Mouse (Mus musculus) forebrain, embryonic 14.5 days (tissue): Measurements from ENCODE around the gene Kdm2a. TPM values are rescaled to one million over a fixed set of nuclear protein-coding genes. Genes with fewer than 3 reads are reported as not detected.
A peak's percentile ranks its signal among the peaks of the same experiment; 100 is the strongest.

ENCODE experiments used
- ATAC-seq: fragments of 200-750 bp; cut with Nextera tagmentation; 2 replicates; pipeline ENCODE4 v1.8.0; 2017; ENCODE audit warnings: mild to moderate bottlenecking, moderate library complexity
- DNase-seq: peaks from one replicate; pipeline ENCODE4 v3.0.0-alpha.2; 2015; ENCODE audit warnings: low spot score
- H3K27ac ChIP-seq: fragments of 300-500 bp; sonication (generic); 2 replicates; pipeline ENCODE4 v1.5.1; 2014; ENCODE audit warnings: low read depth, mild to moderate bottlenecking, control low read depth, low read length, moderate library complexity
- H3K27me3 ChIP-seq: fragments of 300-500 bp; sonication (generic); replicated peaks from 2 replicates; pipeline ENCODE4 v1.6.1; 2014; ENCODE audit warnings: low read length, control low read depth, mixed read lengths; ENCODE audit not compliant: control insufficient read depth, insufficient read depth
- H3K36me3 ChIP-seq: fragments of 300-500 bp; sonication (generic); 2 replicates; pipeline ENCODE4 v1.6.1; 2014; ENCODE audit warnings: low read length, control low read depth; ENCODE audit not compliant: control insufficient read depth, insufficient read depth
- H3K4me1 ChIP-seq: fragments of 300-500 bp; sonication (generic); 2 replicates; pipeline ENCODE4 v1.6.1; 2014; ENCODE audit warnings: antibody characterized with exemption, low read length, control low read depth; ENCODE audit not compliant: control insufficient read depth, insufficient read depth
- H3K4me2 ChIP-seq: fragments of 300-500 bp; sonication (generic); 2 replicates; pipeline ENCODE4 v1.6.1; 2014; ENCODE audit warnings: mild to moderate bottlenecking, control low read depth, low read length
- H3K4me3 ChIP-seq: fragments of 300-500 bp; sonication (generic); 2 replicates; pipeline ENCODE4 v1.5.1; 2014; ENCODE audit warnings: low read depth, low read length, control low read depth
- H3K9ac ChIP-seq: fragments of 300-500 bp; sonication (generic); 2 replicates; pipeline ENCODE4 v1.6.1; 2014; ENCODE audit warnings: mild to moderate bottlenecking, low read length, control low read depth, moderate library complexity
- H3K9me3 ChIP-seq: fragments of 300-500 bp; sonication (generic); replicated peaks from 2 replicates; pipeline ENCODE4 v1.6.1; 2016; ENCODE audit warnings: low read length, control low read depth, mixed read lengths; ENCODE audit not compliant: control insufficient read depth
- WGBS: fragments of 180-500 bp; shearing (Covaris S2); extraction: QIAGEN DNeasy Blood & Tissue Kit; methylation state at CpG from one replicate; pipeline ENCODE4 v1.1.7; 2014; 5-methylcytosine and 5-hydroxymethylcytosine counted together
- polyA plus RNA-seq: library from polyadenylated mRNA; unstranded; fragments of >200 nt; fragmentation: Nextera tagmentation; extraction: Ambion mirVana; gene quantifications from 2 replicates; pipeline ENCODE4 v1.2.1, GENCODE M21; 2014

The Kdm2a gene
- polyA plus RNA-seq, 1 experiment from 2014 or later, result 29.2 TPM

GRCm38 (mm10) chr19:4438791-4439160 is 40.7 kb upstream of the Kdm2a start:
- Histone ChIP-seq H3K4me2 (peak overlapping the region; percentile 86), H3K4me1 (0 out of 2 replicates have a peak, but pooled peaks cover 2% of the 10 kb centered on the region), H3K27me3 (peaks cover 8% of the 10 kb centered on the region; the same call in 1 of the 2 replicates), H3K36me3 (no peaks in the 10 kb centered on the region), H3K9me3 (no peaks in the 10 kb centered on the region), H3K27ac (no peak overlapping the region), H3K9ac (peak overlapping the region; percentile 68), H3K4me3 (peak overlapping the region; percentile 46)
- DNase-seq (no peak), ATAC-seq (no peak)
- 10% methylated on average over 8 of the region's 8 CpGs for WGBS

GRCm38 (mm10) chr19:4437886-4438285 is 39.8 kb upstream of the Kdm2a start:
- no peak for DNase-seq
- H3K36me3 ChIP-seq, result no peaks in the 10 kb centered on the region
- H3K9me3 ChIP-seq, result no peaks in the 10 kb centered on the region
- H3K4me3 ChIP-seq, result no peak overlapping the region
- no peak overlapping the region for H3K9ac ChIP-seq
- WGBS, result 77% methylated on average over 6 of the region's 6 CpGs
- no peak overlapping the region for H3K4me2 ChIP-seq
- H3K27me3 ChIP-seq, result peaks cover 8% of the 10 kb centered on the region; the same call in 1 of the 2 replicates
- 0 out of 2 replicates have a peak, but pooled peaks cover 2% of the 10 kb centered on the region for H3K4me1 ChIP-seq
- no peak overlapping the region for H3K27ac ChIP-seq
- no peak for ATAC-seq

DNA sequence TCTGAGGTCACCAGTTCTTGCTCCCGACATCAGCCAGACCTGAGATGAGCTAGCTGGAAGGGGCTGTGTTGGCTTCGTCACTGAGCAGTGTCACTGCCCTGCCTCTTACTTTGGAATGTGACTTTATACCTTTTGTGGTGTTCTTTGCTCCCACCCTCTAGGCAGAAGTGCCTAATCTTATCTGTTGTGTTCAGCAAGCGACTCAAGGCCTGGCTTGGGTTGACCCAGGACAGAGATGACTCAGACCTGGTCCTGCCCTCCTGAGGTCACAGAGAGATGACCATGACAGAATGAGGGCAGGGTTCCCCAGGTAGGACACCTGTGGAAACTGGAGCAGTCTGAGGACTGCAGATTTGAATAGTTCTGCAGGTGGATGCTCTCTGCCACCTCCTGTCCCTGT is 38.2 kb upstream of the Kdm2a start:
- H3K4me3 ChIP-seq, result no peak overlapping the region
- no peaks in the 10 kb centered on the region for H3K9me3 ChIP-seq
- no peaks in the 10 kb centered on the region for H3K36me3 ChIP-seq
- DNase-seq, result no peak
- H3K9ac ChIP-seq, result no peak overlapping the region
- 0 out of 2 replicates have a peak, but pooled peaks cover 2% of the 10 kb centered on the region for H3K4me1 ChIP-seq
- ATAC-seq, result no peak
- no peak overlapping the region for H3K27ac ChIP-seq
- WGBS, result 94% methylated on average over 3 of the region's 3 CpGs
- H3K27me3 ChIP-seq, result peaks cover 8% of the 10 kb centered on the region; the same call in 1 of the 2 replicates
- no peak overlapping the region for H3K4me2 ChIP-seq

- no peaks in the 10 kb centered on the region for H3K9me3 ChIP-seq
- peaks cover 8% of the 10 kb centered on the region; the same call in 1 of the 2 replicates for H3K27me3 ChIP-seq
- WGBS, result 83% methylated on average over 1 of the region's 1 CpGs
- H3K4me1 ChIP-seq, result no peaks in the 10 kb centered on the region
- no peaks in the 10 kb centered on the region for H3K36me3 ChIP-seq
- no peak overlapping the region for H3K4me3 ChIP-seq
- H3K4me2 ChIP-seq, result no peak overlapping the region
- no peak overlapping the region for H3K9ac ChIP-seq
- no peak overlapping the region for H3K27ac ChIP-seq
- DNase-seq (no peak), ATAC-seq (no peak)
These were observed 36.9 kb upstream of the Kdm2a start for GRCm38 (mm10) chr19:4434999-4435398.

DNA sequence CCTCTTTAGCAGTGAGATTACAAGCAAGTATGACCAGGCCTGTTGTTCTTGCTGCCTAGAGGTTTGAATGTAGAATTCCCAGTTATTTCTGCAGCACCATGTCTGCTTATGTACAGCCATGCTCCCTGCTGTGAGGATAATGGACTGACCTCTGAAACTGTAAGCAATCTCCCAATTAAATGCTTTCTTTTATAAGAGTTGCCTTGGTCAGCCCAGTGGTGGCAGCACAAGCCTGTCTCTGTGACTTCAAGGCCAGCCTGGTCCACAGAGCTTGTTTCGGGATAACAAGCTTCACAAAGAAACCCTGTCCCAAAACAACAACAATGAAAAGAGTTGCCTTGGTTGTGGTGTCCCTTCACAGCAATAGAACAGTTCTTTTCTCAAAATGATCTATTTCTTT is 35.7 kb upstream of the Kdm2a start:
- H3K4me1 ChIP-seq, result no peaks in the 10 kb centered on the region
- no peak for ATAC-seq
- H3K27me3 ChIP-seq, result peaks cover 5% of the 10 kb centered on the region; the same call in 1 of the 2 replicates
- 63% methylated on average over 1 of the region's 1 CpGs for WGBS
- H3K9me3 ChIP-seq, result no peaks in the 10 kb centered on the region
- no peak overlapping the region for H3K4me3 ChIP-seq
- no peak overlapping the region for H3K9ac ChIP-seq
- no peak overlapping the region for H3K27ac ChIP-seq
- no peak overlapping the region for H3K4me2 ChIP-seq
- DNase-seq, result no peak
- no peaks in the 10 kb centered on the region for H3K36me3 ChIP-seq

DNA sequence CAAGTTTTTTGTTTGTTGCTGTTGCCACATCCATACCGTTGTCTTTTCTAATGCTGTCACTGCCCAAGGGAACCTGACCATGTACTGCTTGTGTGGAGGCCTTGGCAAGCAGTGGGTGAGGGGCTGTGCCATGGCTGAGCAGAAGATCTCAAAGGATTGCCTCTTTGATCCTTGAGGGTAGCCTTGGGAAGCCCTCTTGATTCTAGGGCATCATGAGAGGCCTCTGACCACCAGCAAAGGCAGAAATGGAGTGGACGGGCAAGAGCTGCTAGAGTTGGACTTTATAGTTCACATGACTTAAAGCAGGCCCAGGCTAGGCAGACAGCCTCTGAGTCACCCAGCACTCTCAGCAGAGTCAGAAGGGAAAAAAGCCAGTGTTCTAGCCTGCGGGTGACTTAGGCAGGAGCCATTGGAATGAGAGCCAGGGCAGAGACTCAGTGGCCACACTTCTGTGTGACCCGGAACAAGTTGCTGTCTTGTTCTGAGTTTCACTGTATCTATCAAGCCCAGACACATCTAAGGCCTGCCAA is 32.1 kb upstream of the Kdm2a start:
- H3K4me3 ChIP-seq, result no peak overlapping the region
- no peak overlapping the region for H3K4me2 ChIP-seq
- H3K27ac ChIP-seq, result no peak overlapping the region
- H3K9me3 ChIP-seq, result no peaks in the 10 kb centered on the region
- 93% methylated on average over 4 of the region's 4 CpGs for WGBS
- no peaks in the 10 kb centered on the region for H3K4me1 ChIP-seq
- ATAC-seq (no peak), DNase-seq (no peak)
- no peaks in the 10 kb centered on the region for H3K36me3 ChIP-seq
- H3K9ac ChIP-seq, result no peak overlapping the region
- no peaks in the 10 kb centered on the region for H3K27me3 ChIP-seq

DNA sequence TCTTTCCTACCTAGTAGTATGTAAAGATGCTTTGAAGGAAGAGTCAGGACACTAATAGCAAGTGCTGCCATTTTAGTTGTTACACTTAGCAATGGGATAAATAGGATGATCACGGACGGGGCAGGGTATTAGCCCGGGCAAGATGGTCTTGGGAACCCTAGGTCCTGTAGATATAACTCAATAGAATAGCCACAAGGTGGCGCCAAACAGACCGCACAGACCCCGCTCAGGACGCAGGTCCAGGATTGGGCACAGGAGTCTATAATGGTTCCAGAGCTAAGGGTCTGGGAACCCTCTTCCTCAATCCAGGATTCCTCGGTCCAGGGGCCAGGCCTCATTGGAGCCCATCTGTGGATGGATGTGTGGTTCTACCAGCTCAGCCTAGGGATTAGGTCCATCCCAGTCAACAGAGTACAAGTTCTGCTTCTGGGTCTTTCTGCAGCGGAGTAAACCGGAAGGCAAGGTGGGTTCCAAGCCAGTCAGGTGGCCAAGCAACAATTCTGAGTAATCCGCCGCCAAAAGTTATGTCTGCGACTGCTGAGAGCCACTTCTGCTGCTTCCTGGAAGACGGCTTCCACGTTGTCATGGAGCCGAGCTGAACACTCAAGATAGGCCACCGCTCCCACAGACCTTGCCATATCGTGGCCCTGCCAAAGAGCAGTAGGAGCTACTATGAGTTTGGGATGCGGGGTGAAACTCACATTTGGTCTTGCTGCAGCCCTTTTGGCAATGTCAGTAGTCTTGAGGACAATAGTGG is 27.7 kb upstream of the Kdm2a start:
- Histone ChIP-seq H3K27ac (no peak overlapping the region), H3K4me3 (no peak overlapping the region), H3K9me3 (no peaks in the 10 kb centered on the region), H3K27me3 (no peaks in the 10 kb centered on the region), H3K4me2 (no peak overlapping the region), H3K4me1 (no peaks in the 10 kb centered on the region), H3K9ac (no peak overlapping the region), H3K36me3 (no peaks in the 10 kb centered on the region)
- 75% methylated on average over 19 of the region's 19 CpGs for WGBS
- ATAC-seq (no peak), DNase-seq (peak; percentile 38)

DNA sequence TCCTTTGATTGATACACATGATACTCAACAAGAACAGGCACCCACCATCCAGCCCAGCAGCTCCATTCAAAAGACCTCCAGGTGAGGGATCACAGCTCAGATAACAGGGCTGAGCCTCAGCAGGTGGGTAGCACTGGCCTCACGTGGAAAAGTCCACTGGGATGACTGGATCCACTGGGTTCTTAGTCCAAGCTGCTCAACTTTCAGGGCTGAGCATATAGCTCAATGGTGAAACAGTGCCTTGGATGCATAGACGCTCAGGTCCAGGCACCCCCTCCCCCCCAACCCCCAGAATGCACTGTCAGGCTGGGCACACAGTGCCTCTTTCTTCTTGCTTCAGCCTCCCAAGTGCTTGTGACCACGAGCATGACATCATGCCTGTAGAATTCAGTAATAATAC is 24.9 kb upstream of the Kdm2a start:
- WGBS, result 55% methylated on average over 3 of the region's 3 CpGs
- no peaks in the 10 kb centered on the region for H3K4me1 ChIP-seq
- ATAC-seq (no peak), DNase-seq (no peak)
- no peak overlapping the region for H3K27ac ChIP-seq
- H3K4me2 ChIP-seq, result no peak overlapping the region
- H3K36me3 ChIP-seq, result no peaks in the 10 kb centered on the region
- no peaks in the 10 kb centered on the region for H3K9me3 ChIP-seq
- H3K27me3 ChIP-seq, result no peaks in the 10 kb centered on the region
- H3K4me3 ChIP-seq, result no peak overlapping the region
- no peak overlapping the region for H3K9ac ChIP-seq

- WGBS, result 95% methylated on average over 3 of the region's 3 CpGs
- Histone ChIP-seq H3K9me3 (no peaks in the 10 kb centered on the region), H3K36me3 (no peaks in the 10 kb centered on the region), H3K9ac (no peak overlapping the region), H3K27ac (no peak overlapping the region), H3K4me2 (no peak overlapping the region), H3K4me1 (no peaks in the 10 kb centered on the region), H3K27me3 (no peaks in the 10 kb centered on the region), H3K4me3 (no peak overlapping the region)
- DNase-seq (no peak), ATAC-seq (no peak)
These were observed 24.5 kb upstream of the Kdm2a start for GRCm38 (mm10) chr19:4422581-4422980.
